Mouse (Mus musculus) adrenal gland (tissue): ENCODE data around the gene Psmc2.

Experiments
- intact Hi-C: fragments of 180-260 bp; cut with DNase I; formaldehyde crosslinking; loops from one replicate; pipeline ENCODE4 v1.15.1; 2025
- long read RNA-seq, 2 experiments: library from polyadenylated mRNA; unstranded; transcript quantifications; one replicate each; pipeline ENCODE4 v2.0.0; 2020; ENCODE audit warnings: borderline replicate concordance in 1 of 2; ENCODE audit not compliant: insufficient replicate concordance in 1 of 2

Psmc2 gene
- long read RNA-seq, experiment 1, partial matches to known transcripts: 168 of 172 reads
- long read RNA-seq, experiment 1, other reads (novel, unspliced or antisense): 4 of 172 reads
- long read RNA-seq, experiment 2, partial matches to known transcripts: 217 of 228 reads
- long read RNA-seq, experiment 2, other reads (novel, unspliced or antisense): 10 of 228 reads

DNA sequence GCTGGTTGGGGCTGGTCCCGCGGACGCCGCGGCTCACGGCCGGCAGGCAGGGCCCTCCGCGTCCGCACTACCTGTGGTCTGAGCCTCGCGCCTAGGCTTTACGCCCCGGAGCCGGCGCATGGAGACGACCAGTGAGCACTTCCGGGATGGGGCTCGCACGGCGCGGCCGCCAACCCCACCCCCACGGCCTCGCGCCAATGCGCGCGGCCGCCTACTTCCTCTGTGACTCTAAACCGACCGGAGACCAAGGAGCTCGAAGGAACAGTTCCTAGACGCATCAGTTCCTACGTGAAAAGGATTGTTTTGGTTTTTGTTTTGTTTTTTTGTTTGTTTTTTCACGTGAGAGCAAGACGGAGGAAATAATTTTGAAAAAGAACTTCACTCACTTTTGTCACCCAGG, at the start of gene Psmc2, which contains the start of gene Dnajc2:
Psmc2 (plus strand) TSS at position 231 of the 400 bp plus-strand sequence.
Dnajc2 (minus strand) TSS at position 199 of the 400 bp plus-strand sequence.
- intact Hi-C loops: no loop called here

DNA sequence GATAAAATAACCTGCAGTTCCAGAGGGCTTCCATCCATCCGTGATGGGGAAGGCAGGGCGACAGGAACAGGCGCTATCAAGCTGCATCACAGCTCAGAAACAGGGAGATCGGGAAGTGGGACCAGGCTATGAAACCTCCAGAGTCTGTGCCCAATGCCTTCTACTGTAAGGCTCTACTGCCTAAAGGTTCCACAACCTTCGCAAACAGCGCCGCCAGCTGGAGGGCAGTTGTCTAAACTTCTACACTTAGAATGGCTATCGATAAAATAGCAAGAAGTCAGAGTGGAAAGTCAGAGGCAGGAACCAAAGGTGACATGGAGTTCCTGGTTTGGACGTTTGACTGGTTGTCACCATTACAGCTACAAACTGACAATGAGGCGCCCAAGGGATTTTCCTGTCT, 49.5 kb upstream of the Psmc2 start:
- intact Hi-C loops: loop anchor here (2.0 kb wide), 1 partner anchor 77 kb away; no protein-coding TSS in a partner anchor

DNA sequence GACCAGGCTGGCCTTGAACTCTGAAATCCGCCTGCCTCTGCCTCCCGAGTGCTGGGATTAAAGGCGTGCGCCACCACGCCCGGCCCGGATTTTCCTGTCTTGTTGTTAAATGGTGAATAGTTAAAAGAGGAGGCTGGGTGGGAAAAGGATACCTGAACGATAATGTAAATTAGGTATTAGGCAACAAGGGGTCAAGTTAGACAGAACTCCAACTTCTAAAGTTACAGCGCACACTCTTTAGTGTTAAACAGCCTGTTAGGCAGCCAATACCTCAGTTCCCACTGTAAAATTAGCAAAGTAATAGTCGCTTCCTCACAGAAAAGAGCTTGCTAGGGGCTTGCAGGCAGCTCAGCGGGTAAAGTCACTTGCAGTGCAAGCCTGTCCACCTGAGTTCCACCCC, 49.0 kb upstream of the Psmc2 start:
- intact Hi-C loops: loop anchor here (2.0 kb wide), 1 partner anchor 51 kb away; no protein-coding TSS in a partner anchor

DNA sequence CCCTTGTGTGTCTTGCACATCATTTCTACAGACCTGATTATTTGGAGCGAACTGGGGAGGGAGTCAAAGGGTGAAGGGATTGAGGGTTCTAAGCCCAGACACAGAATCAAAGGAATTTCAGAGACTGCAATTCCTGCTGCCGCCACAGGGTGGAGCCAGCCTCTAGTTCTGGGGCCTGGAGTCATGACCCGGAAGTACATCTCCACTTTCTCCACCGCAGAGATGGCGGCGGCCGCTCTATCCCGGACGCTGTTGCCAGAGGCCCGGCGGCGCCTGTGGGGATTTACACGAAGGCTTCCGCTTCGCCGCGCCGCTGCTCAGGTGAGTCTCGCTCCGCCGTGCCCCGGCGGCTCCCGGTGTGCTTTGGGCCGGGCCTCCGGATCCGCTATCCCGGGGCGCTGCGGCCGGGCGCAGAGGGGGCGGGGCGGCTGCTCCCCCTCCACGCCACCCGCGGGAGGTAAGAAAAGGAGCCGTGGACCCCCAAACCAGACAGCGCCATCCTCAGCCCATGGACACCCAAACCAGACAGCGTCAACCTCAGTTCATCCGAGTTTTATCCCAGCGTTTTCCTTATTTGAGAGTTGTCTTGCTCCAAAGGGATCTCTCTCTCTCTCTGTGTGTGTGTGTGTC, 48.0 kb upstream of the Psmc2 start, which contains the start of gene Pmpcb:
Pmpcb (plus strand) TSS at position 186 of the 630 bp plus-strand sequence.
- intact Hi-C loops: loop anchor here (2.0 kb wide), 1 partner anchor 50 kb away; no protein-coding TSS in a partner anchor

DNA sequence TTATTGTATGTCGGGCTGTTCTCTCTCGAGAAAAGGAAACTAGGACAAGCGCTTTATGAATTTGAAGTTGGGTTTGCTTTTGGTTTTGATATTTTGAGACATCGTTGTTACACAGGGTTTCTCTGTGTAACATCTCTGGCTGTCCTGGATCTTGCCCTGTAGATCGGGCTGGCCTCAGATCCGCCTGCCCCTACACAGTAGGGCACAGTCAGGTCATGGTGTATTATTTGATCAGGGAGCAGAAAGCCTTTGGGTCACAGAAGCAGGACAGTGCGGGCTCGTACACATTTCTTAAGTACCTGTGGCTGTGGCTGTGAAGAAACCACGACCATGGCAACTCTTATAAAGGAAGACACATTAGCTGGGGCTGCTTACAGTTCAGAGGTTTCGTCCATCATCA, 47.5 kb upstream of the Psmc2 start:
- intact Hi-C loops: loop anchor here (2.0 kb wide), 1 partner anchor 49 kb away; no protein-coding TSS in a partner anchor

DNA sequence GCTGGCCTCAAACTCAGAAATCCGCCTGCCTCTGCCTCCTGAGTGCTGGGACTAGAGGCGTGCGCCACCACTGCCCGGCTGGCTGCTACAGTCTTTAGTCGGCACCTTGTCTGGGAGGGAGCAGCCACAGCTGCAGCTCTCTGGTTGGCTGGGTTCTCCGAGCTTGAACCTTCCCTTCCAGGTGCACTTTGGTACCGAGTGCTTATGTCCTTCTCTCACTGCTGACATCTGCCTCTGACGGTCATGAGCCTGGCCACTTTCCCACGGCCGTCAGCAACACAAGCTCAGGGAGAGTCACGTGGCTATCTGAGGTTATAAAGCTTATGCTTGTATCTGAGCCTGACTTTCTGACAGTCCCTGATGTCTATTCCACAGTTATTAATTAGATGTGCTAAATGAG, 46.0 kb upstream of the Psmc2 start:
- intact Hi-C loops: no loop called here

DNA sequence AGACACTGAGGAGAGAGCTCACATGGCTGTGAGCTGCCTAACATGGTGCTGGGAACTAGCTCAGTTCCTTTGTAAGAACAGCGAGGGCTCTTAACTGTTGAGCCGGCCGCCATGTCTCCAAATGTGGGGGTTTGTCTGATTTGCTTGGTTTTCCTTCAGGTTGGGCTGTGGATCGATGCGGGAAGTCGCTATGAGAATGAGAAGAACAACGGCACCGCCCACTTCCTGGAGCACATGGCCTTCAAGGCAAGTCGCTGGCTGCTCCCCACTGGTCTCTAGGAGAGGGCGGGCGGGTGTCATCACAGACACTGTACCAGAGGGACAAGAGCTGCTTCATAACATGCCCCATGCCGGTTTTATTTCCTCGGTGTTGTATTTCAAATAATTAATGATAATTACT, 45.2 kb upstream of the Psmc2 start:
- intact Hi-C loops: no loop called here

DNA sequence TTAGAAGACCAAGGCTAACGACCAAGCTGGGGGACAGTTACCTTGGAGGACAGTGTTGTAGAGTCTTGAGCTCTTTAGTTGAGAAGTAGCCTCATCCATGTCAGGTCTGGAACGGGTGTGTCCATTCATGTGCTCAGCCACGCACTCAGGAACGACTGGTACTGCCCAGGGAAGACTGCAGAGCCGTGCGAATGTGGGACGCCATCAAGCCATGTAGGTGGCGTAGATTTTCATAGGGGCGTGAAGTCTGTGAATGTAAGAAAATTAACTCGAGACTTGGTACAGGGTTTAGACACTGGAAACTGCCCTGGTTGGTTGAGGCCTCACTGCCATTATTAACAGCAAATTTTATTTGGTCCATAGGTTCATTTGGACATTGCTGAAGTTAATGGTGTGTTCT, 41.5 kb upstream of the Psmc2 start:
- intact Hi-C loops: no loop called here

DNA sequence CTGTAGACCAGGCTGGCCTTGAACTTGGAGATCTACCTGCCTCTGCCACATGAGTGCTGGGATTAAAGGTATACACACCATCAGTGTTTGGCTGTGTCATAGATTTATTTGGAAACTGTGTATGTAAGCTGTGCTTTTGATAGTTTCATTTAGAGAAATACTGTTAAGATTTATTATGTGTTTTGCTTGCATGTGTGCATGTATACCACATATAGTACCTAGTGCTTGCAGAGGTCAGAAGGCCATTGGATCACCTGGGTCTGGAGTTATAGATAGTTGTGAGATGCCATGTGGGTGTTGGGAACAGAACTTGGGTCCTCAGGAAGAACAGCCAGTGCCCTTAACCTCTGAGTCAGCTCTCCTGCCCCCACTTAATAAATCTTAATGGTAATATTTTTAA, 40.4 kb upstream of the Psmc2 start:
- intact Hi-C loops: no loop called here

DNA sequence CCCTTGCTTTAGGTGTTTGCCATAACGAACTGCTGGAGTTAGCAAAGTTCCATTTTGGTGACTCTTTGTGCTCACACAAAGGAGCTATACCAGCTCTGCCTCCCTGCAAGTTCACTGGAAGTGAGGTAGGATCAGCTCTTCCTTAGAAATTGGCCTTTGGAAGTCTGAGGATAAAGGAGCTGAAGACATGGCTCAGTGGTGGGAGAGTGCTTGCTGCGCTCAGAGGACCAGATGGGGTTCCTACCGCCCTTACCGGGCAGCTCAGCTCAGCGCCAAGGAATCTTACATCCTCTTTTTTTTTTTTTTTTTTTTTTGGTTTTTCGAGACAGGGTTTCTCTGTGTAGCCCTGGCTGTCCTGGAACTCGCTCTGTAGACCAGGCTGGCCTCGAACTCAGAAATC, 39.1 kb upstream of the Psmc2 start:
- intact Hi-C loops: no loop called here

DNA sequence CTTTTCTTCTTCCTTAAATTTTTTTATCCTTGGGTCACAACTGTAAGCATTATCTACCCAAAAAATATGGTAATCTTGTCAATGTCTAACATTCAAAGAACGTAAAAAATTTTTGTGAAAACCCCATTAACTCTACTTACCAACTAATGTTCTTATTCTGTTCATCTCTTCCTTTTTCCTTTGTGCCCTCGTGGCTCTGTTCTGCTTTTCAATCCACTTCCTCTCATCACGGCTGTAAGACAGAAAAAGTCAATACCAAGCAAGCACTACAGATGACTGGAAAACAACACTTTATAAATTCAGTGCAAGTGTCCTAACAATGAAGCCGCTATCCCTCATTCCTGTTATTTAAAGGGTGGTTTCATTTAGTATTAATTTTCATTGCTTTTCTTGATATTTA, 16.6 kb upstream of the Psmc2 start:
- intact Hi-C loops: no loop called here

DNA sequence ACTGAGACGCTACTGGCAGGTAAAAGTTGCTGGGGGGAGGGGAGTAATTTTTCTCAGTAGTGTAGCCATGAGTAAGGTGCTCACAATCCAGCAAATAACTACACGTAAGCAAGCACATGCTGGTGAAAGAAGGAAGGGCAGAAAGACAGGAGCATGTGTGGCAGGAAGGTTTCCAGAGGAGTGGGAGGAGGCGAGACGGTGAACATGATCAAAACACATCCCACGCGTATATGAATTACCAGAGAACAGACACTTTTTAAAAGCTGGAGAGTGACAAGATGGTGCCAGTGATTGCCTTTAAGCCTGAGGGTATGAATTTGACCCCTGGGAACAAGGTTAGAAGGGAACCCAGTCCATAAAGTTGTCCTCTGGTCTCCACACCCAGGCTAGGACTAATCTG, 15.2 kb upstream of the Psmc2 start:
- intact Hi-C loops: no loop called here

DNA sequence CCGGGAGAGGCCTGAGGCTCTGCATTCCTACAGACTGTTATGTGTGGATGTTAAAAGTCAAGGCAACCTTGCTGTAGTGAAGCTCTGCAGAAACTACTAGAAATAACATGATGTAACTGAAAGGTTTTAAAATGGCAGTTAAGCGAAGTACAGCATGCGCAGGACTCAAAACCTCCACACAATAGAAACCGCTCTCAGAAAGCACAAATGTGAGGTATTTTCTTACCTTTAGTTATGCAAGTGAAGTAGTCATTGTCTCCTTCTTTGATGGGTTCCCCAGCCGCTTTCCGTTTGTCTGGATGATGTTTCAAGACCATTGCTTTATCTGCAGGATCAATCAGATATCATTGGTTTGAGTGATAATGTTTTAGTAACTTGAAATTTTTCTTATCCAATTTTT, 8.6 kb upstream of the Psmc2 start:
- intact Hi-C loops: no loop called here

DNA sequence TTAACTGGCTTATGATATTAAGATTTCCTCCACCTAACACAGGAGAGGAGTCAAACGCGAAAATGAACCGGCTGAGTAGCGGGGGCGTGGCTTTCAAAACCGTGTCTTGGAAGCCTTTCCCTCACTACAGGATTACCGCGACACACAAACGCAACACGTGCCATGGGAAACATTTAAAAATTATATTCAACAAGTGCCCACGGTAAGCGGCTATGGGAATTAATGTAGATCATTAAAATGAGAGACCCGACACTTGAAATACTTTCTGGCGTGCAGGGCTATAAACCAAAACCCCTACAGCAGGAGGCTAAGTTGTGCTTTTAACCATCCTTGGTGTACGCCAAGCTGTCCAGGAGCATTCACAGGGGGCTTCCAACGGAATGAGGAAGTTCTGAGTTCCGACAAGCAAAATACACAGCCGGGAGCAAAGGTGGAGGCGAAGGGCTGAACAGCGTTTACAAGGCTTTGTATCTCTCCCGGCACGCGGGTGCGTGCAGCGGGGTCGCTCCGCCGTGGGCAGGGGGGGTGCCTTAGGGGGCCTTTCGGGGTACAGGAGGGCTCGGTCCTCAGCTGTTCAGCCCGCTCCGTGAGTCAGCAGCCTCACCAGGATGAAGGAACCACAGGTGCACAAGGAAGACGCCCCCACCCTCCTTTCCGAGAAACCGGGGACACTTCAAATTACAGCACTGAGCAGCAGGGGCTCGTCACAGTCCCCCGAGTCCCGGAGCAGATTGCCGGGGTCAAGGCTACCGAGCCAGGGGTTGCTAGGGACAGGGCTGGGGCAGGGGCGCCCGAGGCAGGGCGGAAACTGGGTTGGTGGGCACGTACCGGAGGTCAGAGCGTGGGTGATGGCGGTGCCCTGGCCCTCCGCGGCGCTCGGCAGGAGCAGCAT, 676 bp upstream of the Psmc2 start:
- intact Hi-C loops: no loop called here

DNA sequence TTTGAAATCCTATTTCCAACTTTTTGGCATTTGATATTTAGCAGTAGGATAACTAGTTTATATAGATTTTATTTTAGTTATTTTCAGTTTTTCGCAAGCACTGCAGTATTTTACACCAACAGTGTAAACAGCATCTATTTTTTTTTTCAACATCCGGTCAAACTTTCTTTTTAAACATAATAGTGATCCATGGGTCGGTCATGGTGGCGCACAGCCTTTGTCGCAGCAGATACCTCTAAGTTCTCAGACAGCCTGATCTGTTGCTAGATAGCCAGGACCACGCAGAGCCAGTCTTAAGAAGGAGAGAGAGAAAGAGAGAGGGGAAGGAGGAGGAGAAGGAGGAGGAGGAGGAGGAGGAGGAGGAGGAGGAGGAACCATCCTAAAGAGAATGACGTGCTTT, 693 bp downstream of the Psmc2 start:
- intact Hi-C loops: loop anchor here (2.0 kb wide), 1 partner anchor 49 kb away; the partner anchor contains the start of gene Pmpcb

DNA sequence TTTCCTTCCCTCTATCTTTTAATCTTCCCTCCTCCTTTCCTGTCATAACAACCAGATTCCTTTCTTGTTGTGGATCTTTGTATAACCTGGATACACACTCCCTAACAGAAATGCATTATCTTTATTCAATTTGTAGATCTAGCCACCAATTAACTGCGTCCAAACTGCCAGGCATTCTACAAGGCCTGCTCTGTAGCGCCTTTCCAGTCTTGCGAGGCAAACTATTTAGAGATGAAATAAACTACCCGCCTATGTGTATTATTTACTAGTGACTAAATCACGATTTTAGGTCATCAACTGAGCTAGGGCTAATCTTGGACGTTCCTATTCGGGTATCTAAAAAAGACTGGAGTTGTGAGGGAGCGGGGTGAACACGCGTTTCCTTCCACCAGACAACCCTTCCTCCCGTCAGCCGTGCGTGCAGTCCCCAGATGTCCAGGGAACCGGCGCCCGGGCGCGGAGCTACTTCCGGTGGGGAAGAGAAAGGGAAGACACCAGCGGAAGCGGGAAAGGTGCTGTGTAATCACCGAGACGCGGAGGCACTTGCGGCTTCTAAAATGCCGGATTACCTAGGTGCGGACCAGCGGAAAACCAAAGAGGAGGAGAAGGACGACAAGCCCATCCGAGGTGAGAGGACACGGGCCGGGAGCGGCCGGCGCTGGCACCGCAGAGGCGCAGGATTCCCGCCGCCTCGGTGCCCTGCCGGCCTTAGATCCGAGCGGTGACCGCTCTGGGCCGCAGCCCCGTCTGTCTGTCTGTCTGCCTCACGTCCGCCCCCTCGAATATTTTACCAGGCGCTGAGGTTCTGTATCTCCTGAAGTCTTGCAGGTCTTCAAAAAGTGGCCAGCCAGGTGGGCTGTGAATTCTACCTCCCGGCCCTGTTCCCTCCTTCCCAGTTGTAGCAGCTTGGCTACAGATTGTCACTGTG, 1.4 kb downstream of the Psmc2 start:
- intact Hi-C loops: loop anchor here (2.0 kb wide), 1 partner anchor 50 kb away; the partner anchor contains the start of gene Pmpcb

DNA sequence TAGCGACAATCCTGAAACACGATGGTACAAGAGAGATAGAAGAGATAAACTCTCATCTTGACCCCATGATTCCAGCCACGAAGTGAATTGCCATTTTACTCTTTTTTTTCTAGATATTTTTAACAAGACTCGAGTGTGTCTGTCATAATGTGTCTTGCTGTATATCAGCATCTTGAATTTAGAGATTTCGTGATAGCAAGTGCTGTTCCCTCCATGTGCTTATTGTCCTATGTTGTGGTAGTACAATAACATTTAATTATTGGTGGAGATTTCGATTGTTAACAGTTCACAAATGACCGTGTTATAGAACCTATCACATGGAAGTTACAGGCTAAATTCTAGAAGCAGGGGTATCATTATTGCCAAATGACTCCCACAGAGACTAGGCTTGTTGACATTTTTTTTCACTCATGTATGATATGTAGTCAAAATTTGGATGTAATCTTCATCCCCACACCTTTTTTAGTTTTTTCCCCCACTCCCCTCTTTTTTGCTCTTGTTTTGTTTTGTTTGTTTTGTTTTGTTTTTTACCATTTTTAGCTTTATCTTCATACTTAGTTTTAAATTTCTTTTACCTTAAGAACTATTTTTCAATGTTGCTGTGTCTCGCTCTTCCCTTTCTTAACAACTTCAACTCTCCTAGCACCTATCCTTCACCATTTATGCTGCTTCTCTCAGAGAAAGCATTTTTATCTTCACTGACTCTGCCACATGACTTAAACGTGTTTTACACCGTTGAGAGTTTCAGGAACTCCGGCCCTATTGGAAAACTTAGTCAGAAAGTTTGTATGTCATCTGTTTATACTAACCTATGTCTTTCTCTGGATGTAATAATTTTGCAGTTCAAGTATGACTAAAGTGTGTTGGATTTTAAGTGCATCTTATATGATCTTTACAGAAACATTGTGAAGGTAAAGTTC, 2.4 kb downstream of the Psmc2 start:
- intact Hi-C loops: loop anchor here (2.0 kb wide), 1 partner anchor 51 kb away; the partner anchor contains the start of gene Pmpcb

DNA sequence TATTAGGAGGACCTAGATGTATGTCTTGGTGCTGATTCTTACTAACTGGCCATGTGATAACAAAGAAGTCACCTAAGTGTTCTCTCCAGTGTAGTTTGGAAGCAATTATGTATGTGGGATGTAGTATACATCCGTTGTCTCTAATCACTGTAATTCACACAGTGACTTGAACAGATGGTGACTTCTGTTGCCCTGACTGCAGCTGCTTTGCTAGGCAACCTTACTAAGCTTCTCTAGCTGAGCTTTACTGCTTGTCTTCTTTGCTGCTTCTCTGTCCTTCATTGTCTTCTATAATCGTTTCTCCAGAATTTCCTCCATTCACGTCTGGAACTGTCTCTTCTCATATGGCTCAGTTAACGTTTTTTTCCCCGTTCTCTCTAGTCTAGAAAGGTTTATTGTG, 4.0 kb downstream of the Psmc2 start:
- intact Hi-C loops: no loop called here

DNA sequence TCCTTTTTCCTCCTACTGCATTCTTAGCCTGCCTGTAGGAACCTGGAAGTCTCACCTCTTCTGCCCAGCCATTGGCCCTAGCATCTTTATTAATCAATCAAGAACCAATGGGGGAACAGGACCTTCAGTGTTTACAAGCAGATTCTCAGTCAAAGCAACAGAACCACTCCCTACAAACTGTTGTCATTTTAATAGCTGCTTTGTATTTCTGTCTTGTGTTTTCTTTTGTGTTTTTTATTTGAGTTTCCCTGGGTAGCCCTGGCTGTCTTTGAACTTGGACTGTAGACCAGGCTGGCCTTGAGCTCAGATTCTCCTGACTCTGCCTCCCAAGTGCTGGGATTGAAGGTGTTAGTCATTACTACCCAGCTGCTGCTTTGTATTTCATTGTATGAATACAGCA, 7.1 kb downstream of the Psmc2 start:
- intact Hi-C loops: loop anchor here (10.0 kb wide), 1 partner anchor 723 kb away; no protein-coding TSS in a partner anchor
